Mouse (Mus musculus): ENCODE data around the gene Cdk5r1. TPM values are rescaled to one million over a fixed set of nuclear protein-coding genes. Genes with fewer than 3 reads are reported as not detected.

The Cdk5r1 gene
- polyA plus RNA-seq, 1 experiment, result not detected

Other genes starting within 250 kb of the Cdk5r1 start
- gene Rhbdl3, start 176.1 kb upstream of the Cdk5r1 start, polyA plus RNA-seq (2012; ENCODE audit: insufficient read depth, insufficient read length, missing spikeins), result 0.28 and 1.5 TPM in 2 replicates
- gene 5730455P16Rik, start 99.0 kb upstream of the Cdk5r1 start, polyA plus RNA-seq (2012; ENCODE audit: insufficient read depth, insufficient read length, missing spikeins), result 18.2 and 19.7 TPM in 2 replicates
- gene Zfp207, start 93.7 kb upstream of the Cdk5r1 start, polyA plus RNA-seq (2012; ENCODE audit: insufficient read depth, insufficient read length, missing spikeins), result 52.9 and 109 TPM in 2 replicates
- 103 and 110 TPM in 2 replicates for gene Psmd11, start 48.4 kb upstream of the Cdk5r1 start, polyA plus RNA-seq (2012; ENCODE audit: insufficient read depth, insufficient read length, missing spikeins)